Mouse (Mus musculus) layer of hippocampus, postnatal 25 days (tissue): ENCODE data around the gene Mst1. TPM values are rescaled to one million over a fixed set of nuclear protein-coding genes. Genes with fewer than 3 reads are reported as not detected.
A peak's percentile ranks its signal among the peaks of the same experiment; 100 is the strongest.

Experiments used
- DNase-seq, 2 experiments: peaks; one replicate each; pipeline ENCODE4 v3.0.0; 2022; ENCODE audit warnings: mixed read lengths in 2 of 2, low spot score in 1 of 2; ENCODE audit errors: extremely low spot score in 1 of 2
- total RNA-seq, 2 experiments: library from RNA; stranded (reverse); gene quantifications; 2 replicates each; pipeline ENCODE4 v1.2.3; 2021

Mst1 gene
- total RNA-seq, 2 experiments from 2014 or later: not detected

DNA sequence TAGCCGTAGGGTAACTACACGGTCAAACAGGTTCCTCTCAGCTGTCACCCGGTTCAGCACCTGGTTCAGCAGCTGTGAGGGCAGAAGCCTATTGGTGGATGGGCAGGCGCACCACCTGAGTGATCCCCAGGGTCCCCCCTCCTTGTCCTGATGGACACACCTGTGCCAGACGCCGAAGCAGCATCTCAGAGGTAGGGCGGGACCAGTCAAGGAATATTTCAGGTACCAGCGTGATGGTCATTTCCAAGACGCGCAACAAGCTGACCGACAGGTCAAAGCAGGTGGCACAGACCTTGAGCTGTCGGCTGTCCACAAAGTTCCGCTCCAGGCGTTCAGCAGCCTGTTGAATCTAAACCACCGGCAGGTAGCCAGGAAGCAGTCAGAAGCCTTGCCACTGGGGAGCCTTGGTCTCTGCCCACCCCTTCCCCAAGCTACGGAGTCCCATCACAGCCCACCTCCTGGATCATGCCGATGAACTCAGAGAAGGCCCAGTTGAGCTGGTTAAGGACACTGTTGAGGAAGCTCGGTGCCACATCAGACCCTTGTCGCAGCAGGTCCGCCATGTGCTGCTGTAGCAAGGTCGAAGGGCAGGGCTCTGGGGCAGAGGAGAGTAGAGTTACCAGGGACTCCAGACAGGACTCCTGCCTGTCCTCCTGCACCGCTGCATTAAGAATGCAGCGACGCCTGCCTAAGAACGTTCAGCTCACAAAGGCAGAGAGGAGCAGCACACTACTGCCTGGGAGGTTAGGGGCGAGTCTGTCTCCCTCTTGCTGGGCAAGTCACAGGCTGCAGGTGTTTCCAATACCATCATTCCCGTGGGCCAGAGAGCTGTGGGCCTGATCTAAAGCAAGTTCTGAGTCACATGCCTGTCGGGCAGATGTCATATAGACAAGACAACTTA is 23.6 kb upstream of the Mst1 start:
- DNase-seq: no peak

DNA sequence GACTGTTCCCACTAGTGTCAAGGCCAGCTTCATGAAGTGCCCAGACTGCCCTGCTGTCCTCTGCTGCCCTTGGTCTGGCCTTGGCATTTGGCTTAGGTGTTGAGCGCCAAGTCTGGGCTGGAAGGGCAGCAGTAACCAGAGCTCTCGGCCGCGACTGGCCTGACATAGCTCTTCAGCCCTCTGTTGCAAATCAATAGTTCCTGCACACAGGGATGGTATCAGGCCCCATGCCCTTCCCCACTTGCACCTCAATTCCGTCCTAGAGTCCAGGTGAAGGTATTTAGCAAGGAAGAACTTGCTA is 23.0 kb upstream of the Mst1 start:
- DNase-seq: no peak

DNA sequence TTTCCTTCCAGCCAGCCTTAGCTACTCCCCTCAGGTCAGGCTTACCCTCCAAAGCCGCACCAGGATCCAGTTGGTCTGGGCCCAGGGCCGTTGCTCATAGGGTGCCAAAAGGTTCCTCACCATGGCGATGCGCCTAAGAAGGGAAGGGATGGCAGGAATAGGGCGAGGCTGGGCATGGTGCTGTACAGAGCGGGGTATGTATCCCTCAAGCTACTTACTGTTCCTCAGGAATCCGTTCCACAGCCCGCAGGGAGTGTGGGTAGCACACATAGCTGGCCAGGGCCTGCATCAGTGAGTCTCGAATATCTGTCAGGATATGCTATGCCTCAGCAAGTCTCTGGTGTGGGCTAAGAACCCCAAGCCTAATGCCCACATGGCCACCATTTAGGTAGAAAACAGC is 21.9 kb upstream of the Mst1 start:
- DNase-seq: no peak

DNA sequence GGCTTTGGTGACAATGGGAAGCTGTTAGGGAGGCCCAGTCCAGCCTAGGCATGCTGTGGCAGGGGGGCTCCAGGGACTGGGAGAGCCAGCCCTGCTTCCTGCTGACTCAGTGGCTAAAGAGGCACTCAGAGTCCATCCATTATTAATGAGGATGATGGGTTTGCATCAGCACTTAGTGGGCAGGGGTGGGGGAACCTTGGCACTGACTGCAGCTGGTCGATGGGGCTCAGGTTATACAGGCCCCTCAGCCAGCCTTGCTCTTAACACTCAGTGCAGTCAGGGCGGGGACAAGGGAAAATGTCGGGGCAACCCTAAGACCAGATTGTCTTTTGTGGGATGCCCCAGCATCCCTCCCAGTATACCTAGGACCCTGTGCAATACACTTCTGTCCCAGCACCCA is 18.1 kb upstream of the Mst1 start:
- DNase-seq: no peak

DNA sequence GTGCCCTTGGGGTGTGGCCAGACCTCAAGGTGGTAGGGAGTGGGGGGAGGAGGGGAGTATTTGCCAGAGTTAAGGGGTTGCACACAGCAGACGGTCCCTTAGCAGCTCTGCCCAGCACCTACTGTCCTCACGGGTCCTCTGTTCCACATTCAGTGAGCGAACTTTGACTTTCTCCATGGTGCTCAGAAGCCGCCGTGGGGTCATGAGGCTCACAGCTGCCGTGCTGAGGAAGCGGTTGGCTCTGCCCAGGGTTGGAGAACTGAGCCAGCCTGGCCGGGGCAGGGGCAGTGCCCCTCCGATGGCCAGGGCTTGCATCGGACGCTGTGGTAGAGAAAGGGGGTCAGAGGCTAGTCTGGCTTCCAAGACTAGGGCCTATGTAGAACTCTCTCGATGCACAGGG is 16.9 kb upstream of the Mst1 start:
- no peak for DNase-seq

DNA sequence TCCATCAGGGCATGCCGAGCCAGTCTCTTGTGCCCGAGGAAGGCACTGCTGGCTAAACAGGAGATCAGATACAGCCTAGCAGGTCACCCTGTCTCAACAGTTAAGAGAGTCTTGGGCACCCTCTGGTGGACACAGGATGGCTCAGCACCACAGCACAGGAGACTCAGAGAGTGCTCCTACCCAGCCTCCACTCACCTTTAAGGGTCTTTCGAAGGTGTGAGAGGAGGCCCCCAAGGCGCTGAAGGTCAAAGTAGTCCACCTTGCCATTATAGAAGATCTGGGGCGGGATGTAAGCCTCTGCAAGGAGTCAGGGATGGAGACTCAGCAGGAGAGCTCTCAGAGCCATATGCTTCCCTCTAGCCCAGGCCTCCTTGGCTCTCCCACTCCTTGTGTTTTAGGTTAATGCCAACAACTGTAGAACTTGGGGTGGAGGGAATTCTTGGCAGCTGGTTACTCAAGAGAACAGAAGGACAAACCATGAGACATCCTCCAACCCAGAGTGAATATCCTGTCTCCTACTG is 14.7 kb upstream of the Mst1 start:
- peak in 1 of 2 experiments; percentile 64 for DNase-seq

DNA sequence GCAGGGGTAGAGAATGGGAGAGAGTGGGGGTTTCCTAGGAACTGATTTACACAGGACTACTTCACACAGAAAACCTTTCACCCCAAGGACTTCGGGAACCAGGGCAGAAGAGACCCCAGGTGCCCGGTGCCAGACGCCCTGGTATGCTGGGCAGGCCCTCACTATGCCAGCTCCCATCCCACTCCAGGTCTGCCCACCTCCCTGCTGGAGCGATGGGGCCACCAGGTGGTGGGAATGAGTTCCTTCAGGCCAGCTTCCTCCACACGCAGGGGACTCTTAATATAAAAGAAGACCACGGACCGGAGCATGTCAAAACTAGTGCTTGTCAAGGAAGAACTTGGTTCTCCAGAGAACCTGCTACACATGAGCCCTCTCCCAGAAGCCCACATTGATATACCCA is 13.0 kb upstream of the Mst1 start:
- DNase-seq: no peak

DNA sequence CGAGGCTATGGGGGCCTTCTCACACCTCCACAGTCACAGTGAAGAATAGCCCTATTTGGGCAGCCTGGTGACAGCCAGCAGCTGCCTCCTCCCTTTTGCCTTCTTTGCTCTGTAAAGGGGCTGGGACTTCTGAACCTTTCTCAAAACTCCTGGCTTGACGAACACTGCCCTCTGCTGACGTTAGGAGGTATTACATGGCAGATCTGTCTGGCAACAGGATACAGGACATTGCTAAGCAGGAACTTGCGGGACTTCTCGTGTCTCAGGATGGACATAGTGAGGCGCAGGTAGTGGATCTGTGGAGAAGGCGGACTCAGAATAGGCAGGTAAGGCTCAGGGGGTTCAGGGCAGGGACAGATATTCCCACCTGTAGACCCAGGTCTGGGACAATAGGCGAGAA is 12.3 kb upstream of the Mst1 start:
- peak; percentile 77 to 89 for DNase-seq

DNA sequence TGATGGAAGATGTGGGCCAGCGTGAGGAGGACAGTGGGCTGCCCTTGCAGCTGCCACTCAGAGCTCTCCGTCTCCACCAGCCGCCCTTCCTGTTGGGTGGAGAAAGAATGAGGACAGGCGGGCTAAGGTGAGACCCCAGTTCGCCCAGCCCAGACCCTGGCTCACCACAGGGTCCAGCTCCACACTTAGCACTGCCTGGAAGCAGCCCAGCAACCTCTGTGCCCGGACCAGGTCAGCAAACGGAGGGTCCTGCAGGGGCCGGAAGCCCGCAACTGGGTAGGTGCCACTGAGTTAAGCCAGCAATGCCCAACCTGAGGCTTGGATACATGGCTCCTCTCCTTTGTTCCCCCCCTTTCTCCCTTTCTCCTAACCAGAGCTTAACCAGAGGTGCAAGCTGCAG is 11.2 kb upstream of the Mst1 start:
- DNase-seq: no peak

DNA sequence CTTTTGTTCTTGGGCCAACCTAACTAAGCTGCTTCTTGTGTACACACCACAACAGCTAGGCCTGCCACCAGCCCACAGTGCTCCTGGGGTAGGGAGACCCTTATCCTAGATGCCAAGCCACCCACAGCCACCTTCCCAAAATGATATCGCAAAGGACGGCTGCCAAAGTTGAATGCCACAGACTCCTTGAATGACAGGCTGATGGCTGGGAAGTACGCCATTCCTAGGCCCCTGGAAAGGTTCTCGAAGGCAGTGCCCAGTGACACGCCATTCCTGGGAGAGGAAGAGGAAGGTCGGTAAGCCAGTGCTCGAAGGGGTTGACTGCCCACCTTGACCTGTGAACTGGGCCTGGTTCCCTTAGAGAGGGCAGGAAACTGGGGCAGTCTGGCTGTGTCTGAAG is 10.7 kb upstream of the Mst1 start:
- no peak for DNase-seq

DNA sequence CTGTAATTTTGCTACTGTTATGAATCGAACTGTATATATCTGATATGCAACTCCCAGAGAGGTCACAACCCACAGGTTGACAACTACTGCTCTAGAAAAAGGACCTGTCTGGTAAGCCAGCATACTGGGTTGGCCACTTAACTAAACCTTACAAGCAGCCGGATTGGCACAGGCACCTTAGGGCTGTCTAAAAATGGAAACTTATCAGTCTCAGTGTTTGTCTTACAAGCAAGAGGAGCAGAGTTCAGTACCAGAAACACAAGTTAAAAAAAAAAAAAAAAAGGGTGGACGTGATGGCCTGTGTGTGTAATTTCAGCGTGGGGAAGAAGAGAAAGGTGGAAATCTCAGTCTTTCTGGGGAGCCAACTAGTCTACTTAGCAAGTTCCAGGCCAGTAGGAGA is 8.4 kb upstream of the Mst1 start:
- DNase-seq: no peak

DNA sequence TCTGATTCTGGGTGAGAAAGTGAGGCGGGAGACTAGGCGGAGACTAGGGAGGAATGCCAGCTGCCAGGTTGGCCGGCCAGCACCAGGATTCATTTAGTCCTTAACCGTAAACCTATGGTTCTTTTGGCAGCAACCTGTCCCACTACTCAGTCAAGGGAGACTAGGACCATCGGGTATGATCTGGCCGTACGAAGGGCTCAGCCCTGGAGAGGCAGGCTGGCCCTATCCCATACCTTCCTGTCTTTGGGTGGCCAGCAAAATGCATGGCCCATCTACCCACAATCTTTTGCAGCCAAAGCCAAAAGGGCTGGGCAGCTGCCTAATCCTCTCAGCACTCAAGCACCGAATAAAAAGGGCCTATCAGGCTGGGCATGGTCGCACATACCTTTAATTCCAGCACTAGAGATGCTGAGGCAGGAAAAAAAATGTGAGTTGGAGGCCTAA is 7.7 kb upstream of the Mst1 start:
- no peak for DNase-seq

DNA sequence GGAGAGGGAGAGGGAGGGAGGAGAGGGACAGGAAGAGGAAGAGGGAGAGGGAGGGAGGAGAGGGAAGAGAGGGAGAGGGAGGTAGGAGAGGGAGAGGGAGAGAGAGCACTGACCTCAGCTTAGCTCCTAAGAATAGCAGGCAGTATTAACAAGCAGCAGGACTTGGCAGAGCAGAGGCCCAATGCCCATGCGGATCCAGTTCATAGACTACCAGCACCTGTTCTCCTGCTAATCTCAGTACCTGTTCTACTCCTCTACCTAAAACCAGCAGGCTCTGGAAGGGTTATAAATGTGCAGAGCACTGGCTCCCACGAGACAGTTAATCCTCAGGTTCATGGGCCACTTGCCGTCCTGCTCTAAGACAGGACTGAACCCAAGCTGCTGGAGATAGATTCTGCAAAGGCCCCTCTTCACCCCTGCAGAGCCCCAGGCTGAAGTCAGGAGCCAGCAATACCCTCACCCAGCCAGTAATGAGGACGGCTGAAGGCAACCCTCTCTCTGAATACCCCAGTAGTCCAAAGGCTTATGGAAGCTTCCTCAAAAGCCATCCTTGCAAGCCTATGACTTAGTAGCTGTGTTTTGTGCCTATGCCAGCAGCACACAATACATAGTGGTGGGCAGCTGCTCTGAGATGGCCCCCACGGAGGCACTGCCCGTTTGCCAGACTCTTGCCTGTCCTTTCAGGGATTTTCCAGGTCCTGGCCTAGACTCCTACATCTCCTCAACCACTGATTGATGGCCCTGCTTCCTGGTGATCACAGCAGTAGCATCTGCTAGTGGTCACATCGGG is 6.9 kb upstream of the Mst1 start:
- no peak for DNase-seq

DNA sequence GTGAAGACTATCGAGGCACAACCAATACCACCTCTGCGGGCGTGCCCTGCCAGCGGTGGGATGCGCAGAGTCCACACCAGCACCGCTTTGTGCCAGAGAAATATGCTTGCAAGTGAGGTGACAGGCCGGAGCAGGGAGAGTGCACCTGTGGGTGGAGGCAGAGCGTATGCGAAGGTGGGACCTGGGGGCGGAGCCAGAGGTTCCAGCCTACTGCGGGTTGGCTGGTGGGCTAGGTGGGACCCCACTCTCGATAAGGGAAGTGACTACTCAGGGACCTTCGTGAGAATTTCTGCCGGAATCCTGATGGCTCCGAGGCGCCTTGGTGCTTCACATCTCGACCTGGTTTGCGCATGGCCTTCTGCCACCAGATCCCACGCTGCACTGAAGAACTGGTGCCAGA is 2.3 kb downstream of the Mst1 start:
- no peak for DNase-seq

DNA sequence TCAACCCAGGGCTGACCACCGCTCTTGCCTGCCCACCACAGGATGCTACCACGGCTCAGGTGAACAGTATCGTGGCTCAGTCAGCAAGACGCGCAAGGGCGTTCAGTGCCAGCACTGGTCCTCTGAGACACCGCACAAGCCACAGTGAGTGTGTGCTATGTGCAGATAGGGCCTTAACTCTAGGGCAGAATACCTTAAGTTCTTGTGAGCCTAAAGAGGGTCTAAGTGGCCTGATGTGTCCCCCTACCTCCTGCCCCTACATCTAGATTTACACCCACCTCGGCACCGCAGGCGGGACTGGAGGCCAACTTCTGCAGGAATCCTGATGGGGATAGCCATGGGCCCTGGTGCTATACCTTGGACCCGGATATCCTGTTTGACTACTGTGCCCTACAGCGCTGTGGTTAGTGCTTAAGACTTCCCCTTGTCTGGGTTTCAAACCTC is 2.8 kb downstream of the Mst1 start, which contains the start of gene Rnf123:
Gene Rnf123, minus strand, starts transcription at position 359 of the 444 bp plus-strand sequence.
- no peak for DNase-seq

DNA sequence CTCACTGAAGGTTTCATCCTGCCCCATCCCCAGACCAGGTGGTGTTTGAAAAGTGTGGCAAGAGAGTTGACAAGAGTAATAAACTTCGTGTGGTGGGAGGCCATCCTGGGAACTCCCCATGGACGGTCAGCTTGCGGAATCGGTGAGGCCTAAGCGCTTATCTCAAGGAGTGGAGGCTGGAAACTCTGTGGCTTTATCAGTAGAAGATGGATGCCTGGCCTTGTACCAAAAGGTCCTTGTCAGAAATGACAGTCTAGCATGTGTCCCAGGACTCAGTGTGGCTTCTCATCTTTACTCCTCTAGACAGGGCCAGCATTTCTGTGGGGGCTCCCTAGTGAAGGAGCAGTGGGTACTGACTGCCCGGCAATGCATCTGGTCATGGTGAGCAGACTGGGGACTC is 3.3 kb downstream of the Mst1 start:
- DNase-seq: no peak

DNA sequence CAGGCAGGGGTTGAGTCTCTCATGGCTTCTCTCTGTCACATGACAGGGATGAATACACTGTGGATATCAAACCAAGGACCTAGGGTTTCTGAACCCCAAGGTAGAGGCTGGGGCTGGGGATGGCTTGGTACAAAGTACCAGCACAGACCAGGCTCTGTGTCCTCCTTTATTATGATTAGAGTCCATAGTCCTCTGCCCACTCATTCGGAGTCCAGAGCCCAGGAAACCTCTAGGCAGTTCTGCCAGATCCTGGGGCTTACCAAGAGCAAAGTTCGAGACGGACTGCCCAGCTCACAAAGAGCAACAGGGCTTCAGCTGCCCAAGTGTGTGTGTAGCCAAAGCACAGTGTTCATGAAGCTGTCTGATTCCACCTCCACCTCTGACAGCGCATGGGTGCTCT is 5.0 kb downstream of the Mst1 start:
- DNase-seq: no peak

DNA sequence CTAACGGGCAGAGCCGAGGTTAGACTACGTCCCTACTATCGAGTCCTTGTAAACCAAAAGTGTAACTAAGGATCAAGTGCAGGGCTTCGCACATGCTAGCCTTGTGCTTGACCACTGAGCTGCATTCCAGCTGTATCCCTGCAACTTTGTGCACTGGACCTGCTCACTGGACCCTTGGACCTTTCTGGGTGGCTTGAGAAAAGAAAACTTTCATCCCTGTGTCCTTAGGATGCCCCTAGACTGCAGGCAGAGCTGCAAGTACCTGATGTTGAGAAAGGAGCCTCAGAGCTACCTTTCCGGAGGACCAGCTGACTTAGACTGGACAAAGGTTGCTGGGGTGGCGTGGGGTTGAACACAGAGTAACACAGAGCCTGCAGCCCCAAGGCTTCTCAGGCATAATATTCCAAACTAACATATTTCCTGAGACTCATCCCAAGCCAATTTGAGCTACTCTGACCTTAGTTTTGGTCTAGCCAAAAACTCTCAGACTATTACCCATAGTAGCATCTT is 10.4 kb downstream of the Mst1 start:
- DNase-seq: no peak

DNA sequence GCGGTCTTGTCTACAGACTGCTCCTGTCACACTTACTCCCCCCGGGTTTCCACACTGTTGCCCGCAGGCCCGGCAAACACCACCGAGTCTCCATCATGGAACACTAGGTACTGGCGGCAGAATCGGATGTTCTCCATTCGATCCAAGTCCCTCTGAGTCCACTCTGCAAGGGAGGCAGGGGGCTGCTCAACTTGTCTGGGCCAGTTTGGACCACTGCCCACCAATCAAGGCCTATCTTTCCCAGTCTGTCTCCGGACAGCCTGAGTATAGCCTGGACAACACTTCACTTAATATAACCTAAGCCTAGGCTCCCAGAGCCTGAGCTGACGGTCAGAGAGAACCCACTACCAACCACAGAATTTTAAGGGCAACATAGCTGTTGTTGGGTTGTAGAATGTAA is 13.3 kb downstream of the Mst1 start:
- DNase-seq: no peak

DNA sequence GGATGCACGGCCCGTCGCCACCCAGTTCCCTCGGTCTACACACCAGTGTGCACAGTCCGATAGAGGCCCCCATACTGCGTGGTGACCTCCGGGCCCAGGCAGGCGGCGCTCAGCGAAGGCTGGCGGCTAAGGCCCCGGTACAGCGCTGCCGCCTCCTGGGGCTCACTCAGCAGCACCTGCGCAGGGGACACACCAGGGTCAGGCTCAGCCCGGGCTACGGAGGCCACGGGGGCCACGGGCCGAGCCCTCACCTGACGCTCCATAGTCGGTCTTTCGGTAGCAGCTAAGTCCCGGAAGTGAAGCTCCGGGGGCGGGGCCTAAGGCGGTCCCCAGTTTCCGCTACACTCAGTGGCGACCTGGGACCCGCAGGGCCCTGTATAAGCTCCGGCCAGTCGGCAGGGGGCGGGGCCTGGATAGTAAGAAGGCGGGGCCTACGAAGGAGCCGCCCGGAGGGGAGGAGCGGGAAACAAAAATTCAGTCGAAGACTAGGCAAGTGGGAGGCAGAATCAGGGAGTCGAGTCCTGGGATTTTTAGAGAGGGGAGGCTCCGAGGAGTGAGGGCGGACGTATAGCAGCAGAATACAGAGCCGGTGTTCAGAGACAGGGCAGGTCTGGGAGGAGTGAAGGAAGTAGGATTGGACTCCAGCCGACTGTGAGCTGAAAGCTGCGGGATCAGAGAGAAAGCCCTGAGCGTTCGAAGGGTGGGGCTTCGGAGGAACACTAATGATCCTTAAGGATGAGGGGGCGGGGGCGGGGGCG is 14.1 kb downstream of the Mst1 start, which contains the start of gene Apeh:
Gene Apeh, minus strand, starts transcription at position 423 of the 758 bp plus-strand sequence.
- DNase-seq: peak; percentile 67 to 73
